Mouse (Mus musculus): ENCODE results near the gene Ddit4.

DNA sequence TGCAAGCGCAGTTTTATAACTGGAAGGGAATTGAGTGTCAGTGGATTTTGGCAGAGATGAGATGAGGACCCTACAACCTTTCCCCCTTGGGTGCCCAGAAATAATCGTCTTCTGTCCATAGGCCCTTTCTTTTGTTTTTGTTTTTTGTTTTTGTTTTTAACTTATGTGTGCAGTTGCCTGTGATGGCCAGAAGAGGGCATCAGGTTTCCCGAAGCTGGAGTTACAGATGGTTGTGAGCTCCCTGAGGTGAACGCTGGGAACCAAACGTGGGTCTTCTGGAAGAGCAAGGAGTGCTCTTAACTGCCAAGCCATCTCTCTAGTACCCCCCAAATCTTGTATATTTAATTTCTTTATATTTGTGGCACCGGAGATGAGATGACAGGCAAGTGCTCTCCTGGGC, 15.1 kb upstream of the Ddit4 start:
- TF ChIP-seq CTCF (IDR thresholded peaks at IDR 0.05; ENCODE audit: low read depth), result peak; percentile 48
- no peak for TF ChIP-seq EP300 (IDR thresholded peaks at IDR 0.05; ENCODE audit: low read depth)
